Mouse (Mus musculus): ENCODE data around the gene Llgl1.

The Llgl1 gene

DNA sequence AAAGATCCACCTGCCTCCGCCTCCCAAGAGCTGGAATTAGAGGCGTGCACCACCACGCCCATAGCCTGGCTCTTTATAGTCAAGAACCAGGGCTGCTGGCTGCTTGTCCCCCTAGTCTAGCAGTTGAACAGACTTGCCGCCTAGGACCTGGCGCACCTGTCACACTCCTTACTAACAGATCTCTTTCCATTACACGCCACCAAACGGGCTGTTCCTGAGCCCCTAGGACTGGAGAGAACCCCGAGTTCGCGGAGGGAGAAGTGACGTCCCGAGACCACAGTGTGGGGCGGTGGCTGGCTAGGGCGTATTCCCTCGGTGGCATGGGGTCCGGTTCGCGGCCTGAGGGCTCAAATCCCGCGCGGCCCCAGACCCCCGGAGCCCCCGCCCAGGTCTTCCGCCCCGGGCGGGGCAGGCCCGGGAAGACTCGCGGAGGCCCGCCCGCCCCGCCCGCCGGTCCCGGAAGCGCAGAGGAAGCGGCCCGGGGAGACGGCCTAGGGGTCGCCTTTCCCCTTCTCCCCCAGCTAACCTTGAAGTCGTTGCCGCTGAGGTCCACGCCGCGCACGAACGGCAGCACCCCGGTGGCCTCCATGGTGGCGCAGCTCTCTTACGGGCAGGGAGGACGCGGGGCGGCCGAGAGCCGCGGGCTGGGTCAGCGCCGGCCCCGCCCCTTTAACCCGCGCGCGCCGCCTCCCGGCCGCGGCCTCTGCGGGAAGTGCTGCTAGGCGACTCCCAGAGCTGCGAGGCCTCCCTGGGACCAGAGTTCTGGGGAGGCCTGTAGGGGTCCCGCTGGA, 27.3 kb downstream of the Llgl1 start, which contains the start of gene Flii:
Flii (minus strand) TSS at position 663 of the 791 bp plus-strand sequence.
- under 1% methylated on average over 71 of the region's 71 CpGs for WGBS

- WGBS, result 3% methylated on average over 12 of the region's 12 CpGs
Observed at GRCm38 (mm10) chr11:60727392-60728140, 28.0 kb downstream of the Llgl1 start.

DNA sequence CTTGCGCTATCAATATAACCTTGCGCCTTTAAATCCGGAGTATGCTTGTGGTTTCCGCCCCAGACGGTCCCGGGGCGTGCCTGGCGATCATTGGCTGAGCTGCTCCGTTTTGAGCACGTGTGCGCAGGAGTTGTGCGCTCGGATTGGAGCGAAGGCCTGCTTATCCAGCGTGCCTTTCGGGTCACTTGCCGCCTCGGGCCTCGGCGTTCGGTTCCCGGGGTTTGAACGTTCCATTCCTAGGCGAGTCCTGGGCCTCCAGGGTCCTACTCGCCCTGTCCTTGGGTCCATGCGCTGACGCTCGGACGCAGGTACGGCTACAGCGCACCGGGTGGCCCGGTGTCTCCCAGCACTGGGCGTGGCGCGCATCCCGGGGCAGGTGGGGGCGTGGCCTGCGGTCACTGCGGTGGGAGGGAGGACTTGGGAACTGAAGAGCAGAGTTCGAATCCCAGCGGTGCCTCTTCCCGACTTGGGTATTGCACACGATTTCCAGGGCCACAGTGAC, 28.8 kb downstream of the Llgl1 start, which contains the start of gene Mief2:
Mief2 (plus strand) TSS at position 139 of the 502 bp plus-strand sequence.
- WGBS, result under 1% methylated on average over 44 of the region's 44 CpGs

DNA sequence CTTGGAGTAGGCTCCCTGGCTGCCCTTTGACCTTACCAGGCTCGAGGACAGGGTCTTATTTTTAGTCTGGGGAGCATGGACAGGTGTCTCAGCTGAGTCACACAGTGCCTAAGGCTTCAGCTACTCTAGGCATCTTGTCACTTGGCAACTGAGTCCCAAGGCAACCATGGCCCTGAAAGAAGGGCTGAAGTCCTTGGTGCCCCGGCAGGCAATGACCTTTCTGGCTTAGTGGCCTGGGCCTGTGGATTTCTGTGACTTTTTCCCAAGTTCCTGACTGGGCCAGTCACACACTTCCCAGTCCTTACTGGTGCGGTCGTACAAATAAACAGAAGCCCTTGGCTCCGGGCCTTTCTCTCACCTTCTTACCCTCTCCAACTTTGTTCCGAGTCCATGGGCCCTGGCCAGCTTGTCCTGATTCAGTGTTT, 29.7 kb downstream of the Llgl1 start:
- WGBS, result 64% methylated on average over 6 of the region's 6 CpGs

GRCm38 (mm10) chr11:60730169-60730568, 30.6 kb downstream of the Llgl1 start:
- 86% methylated on average over 9 of the region's 9 CpGs for WGBS

GRCm38 (mm10) chr11:60731251-60731650, 31.7 kb downstream of the Llgl1 start:
- 89% methylated on average over 14 of the region's 14 CpGs for WGBS

GRCm38 (mm10) chr11:60734206-60734605, 34.7 kb downstream of the Llgl1 start:
- 67% methylated on average over 2 of the region's 2 CpGs for WGBS

GRCm38 (mm10) chr11:60735191-60735590, 35.7 kb downstream of the Llgl1 start:
- WGBS, result 74% methylated on average over 5 of the region's 5 CpGs

- WGBS, result 93% methylated on average over 3 of the region's 3 CpGs
Observed at GRCm38 (mm10) chr11:60736491-60736890, 37.0 kb downstream of the Llgl1 start.

GRCm38 (mm10) chr11:60740321-60740720, 40.8 kb downstream of the Llgl1 start:
- WGBS, result 73% methylated on average over 3 of the region's 3 CpGs

DNA sequence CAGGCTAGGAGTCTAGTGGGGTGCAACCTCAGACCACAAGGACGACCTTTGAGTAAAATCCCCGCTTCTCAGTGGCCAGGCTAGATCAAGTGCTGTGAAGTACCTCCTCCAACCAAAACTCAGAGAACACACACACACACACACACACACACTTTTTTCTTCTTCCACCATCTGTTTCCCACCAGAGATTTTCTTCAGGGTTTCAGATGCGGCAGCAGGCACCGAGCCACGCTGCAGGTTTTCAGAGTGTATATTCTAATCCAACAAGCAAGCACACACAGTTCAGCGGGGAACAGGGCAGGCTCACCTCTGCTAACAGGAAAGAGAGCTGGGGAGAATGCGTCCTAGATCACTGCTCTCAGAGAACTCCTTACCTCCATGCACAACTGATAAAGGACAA, 56.0 kb downstream of the Llgl1 start:
- WGBS, result 69% methylated on average over 7 of the region's 7 CpGs

DNA sequence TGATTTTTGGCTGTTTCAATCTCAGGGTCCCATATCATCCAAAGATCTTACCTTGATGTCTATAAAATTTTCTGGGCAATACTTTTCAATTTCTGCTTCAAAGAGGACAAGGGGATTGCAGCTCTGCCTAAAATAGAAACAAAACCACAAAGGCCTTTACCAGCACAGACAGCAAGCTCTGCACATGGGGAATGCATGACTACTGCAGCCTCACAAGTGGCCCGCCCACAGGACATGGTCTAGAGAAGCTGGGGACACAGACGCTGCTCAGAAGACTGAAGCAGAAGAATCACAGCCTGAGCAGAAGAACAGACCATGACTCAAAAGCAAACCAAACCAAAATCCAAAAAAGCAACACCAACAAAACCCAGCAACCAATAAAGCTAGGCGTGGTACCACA, 62.2 kb downstream of the Llgl1 start:
- WGBS, result 75% methylated on average over 3 of the region's 3 CpGs
